Mouse (Mus musculus) midbrain, embryonic 10.5 days (tissue): ENCODE results near the gene Anapc15-ps. TPM values are rescaled to one million over a fixed set of nuclear protein-coding genes. Genes with fewer than 3 reads are reported as not detected.

Experiments used
- DNase-seq: peaks from one replicate; pipeline ENCODE4 v3.0.0-alpha.2; 2017; ENCODE audit warnings: low spot score
- H3K27ac ChIP-seq: fragments of 300-500 bp; sonication (generic); replicated peaks from 2 replicates; pipeline ENCODE4 v1.5.1; 2016; ENCODE audit warnings: mild to moderate bottlenecking
- H3K27me3 ChIP-seq: fragments of 300-500 bp; sonication (generic); 2 replicates; pipeline ENCODE4 v1.6.1; 2016; ENCODE audit warnings: low read depth, mild to moderate bottlenecking; ENCODE audit not compliant: poor library complexity, severe bottlenecking
- H3K36me3 ChIP-seq: fragments of 300-500 bp; sonication (generic); 2 replicates; pipeline ENCODE4 v1.6.1; 2016; ENCODE audit warnings: mild to moderate bottlenecking, moderate library complexity
- H3K4me1 ChIP-seq: fragments of 300-500 bp; sonication (generic); 2 replicates; pipeline ENCODE4 v1.6.1; 2016
- H3K4me3 ChIP-seq: fragments of 300-500 bp; sonication (generic); 2 replicates; pipeline ENCODE4 v1.5.1; 2016; ENCODE audit warnings: mild to moderate bottlenecking, moderate library complexity
- H3K9me3 ChIP-seq: fragments of 300-500 bp; sonication (generic); replicated peaks from 2 replicates; pipeline ENCODE4 v1.6.1; 2016; ENCODE audit warnings: mild to moderate bottlenecking
- WGBS: fragments of 180-500 bp; shearing (Covaris S2); methylation state at CpG from one replicate; pipeline ENCODE4 v1.1.7; 2016; 5-methylcytosine and 5-hydroxymethylcytosine counted together
- polyA plus RNA-seq: library from polyadenylated mRNA; unstranded; fragments of >200 nt; fragmentation: Nextera tagmentation; extraction: Ambion mirVana; gene quantifications from 2 replicates; pipeline ENCODE4 v1.2.1, GENCODE M21; 2016

Anapc15-ps gene
- not detected in 2 replicates for polyA plus RNA-seq

DNA sequence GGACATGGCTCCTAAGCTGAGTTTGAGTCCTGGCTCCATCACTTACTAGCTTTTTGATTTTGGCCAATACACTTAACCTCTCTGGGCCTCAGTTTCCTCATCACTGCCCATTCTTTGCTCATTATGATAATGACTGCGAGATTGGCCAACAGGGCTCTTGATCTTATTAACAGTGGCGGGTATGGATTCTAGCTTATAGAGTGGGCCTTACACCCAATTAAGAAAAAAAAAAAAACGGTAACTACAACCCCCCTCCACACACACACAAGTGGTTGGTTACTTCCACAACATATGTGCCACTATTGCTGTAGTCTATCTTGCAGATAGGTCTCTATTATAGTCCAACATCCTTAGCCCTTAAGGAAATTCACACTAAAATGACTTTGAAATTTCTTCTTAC is at the start of gene Anapc15-ps:
Anapc15-ps (minus strand) TSS at position 101 of the 400 bp plus-strand sequence.
- no peak for DNase-seq
- Histone ChIP-seq H3K4me3 (no peak within 1 kb of the TSS), H3K4me1 (peaks cover 18% of the 10 kb centered on the region), H3K9me3 (0 out of 2 replicates have a peak, but pooled peaks cover 5% of the 10 kb centered on the region), H3K36me3 (no peaks in the 10 kb centered on the region), H3K27me3 (no peaks in the 10 kb centered on the region; the same call in 1 of the 2 replicates), H3K27ac (no peak within 1 kb of the TSS)
- 92% methylated on average over 3 of the region's 3 CpGs for WGBS

DNA sequence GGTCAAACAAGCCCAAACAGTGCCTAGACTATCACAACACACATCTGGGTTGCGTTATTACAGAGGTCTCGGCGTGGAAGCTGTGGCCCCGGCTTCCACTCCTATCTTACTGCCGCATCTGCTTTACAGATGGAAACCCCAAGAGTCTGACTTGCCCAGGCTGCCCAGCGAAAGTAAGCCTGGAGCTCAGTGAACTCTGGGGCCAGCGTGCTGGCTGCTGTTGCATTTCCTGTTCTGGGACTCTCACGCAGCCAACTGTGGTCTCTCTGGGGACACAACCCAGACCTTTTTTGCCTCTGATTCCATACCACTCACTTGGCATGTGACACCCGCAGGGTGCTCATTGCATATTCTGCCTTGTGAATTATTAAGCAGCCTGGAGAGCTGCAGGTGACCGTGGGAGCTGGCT is 49.0 kb upstream of the Anapc15-ps start:
- H3K36me3 ChIP-seq = no peaks in the 10 kb centered on the region
- no peak overlapping the region for H3K4me3 ChIP-seq
- no peaks in the 10 kb centered on the region for H3K9me3 ChIP-seq
- no peak overlapping the region for H3K27ac ChIP-seq
- peaks cover 11% of the 10 kb centered on the region; the same call in 1 of the 2 replicates for H3K4me1 ChIP-seq
- no peak for DNase-seq
- 73% methylated on average over 10 of the region's 10 CpGs for WGBS
- no peaks in the 10 kb centered on the region for H3K27me3 ChIP-seq

- no peaks in the 10 kb centered on the region for H3K36me3 ChIP-seq
- H3K9me3 ChIP-seq = no peaks in the 10 kb centered on the region
- H3K4me3 ChIP-seq = no peak overlapping the region
- H3K4me1 ChIP-seq = peaks cover 11% of the 10 kb centered on the region; the same call in 1 of the 2 replicates
- no peaks in the 10 kb centered on the region for H3K27me3 ChIP-seq
- 72% methylated on average over 12 of the region's 12 CpGs for WGBS
- no peak for DNase-seq
- H3K27ac ChIP-seq = no peak overlapping the region
Observed at GRCm38 (mm10) chr10:95720181-95720798, 47.0 kb upstream of the Anapc15-ps start.

DNA sequence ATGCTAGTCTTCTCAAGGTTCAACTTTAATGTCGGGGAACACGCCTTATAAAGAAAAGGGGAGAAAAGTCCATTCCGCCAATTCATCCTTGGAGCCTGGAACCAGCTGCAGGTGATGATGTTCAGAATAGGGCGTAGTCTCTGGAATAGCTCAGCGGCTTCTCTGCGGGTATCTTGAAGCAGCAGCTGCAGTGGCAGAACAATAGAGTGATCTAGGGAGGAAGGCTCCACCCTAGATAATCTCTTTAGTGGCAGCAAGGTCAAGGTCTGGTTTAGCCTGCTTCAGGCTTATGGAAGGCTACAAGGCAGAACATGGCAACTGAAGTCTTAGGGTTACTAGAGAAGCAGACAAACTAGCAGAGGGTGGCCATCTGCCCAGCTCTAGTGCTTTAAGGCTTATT is 46.2 kb upstream of the Anapc15-ps start:
- no peak overlapping the region for H3K4me3 ChIP-seq
- no peaks in the 10 kb centered on the region for H3K27me3 ChIP-seq
- no peak overlapping the region for H3K27ac ChIP-seq
- H3K9me3 ChIP-seq = no peaks in the 10 kb centered on the region
- peaks cover 11% of the 10 kb centered on the region; the same call in 1 of the 2 replicates for H3K4me1 ChIP-seq
- WGBS = 83% methylated on average over 6 of the region's 6 CpGs
- DNase-seq = no peak
- H3K36me3 ChIP-seq = no peaks in the 10 kb centered on the region

DNA sequence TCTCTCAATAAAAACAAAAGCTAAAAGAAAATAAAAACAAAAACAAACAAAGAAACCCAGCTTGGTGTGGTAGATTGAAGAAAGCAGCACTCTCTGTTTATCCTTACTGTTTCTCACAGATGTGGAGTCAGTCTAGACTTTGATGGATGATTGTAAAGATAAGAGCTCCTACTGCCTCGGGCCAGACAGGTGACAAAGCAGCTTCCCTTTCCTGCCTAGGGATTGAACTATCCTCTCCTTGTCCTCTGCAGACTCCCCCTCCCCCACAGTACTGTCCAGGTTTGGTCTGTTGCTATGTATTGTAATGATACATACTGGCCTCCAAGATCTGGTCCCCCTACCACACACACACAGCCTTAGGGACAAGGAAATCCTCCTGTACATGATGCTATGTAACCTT is 45.5 kb upstream of the Anapc15-ps start:
- DNase-seq = no peak
- Histone ChIP-seq H3K36me3 (no peaks in the 10 kb centered on the region), H3K27ac (peak overlapping the region; percentile 49; the same call in 1 of the 2 replicates), H3K9me3 (no peaks in the 10 kb centered on the region), H3K27me3 (no peaks in the 10 kb centered on the region), H3K4me1 (peaks cover 11% of the 10 kb centered on the region; the same call in 1 of the 2 replicates), H3K4me3 (no peak overlapping the region)
- 83% methylated on average over 1 of the region's 1 CpGs for WGBS

GRCm38 (mm10) chr10:95717106-95717680 is 43.9 kb upstream of the Anapc15-ps start:
- DNase-seq = no peak
- Histone ChIP-seq H3K27ac (0 out of 2 replicates have a peak overlapping the region, but pooled peaks have one; percentile 2), H3K36me3 (no peaks in the 10 kb centered on the region), H3K4me3 (no peak overlapping the region), H3K9me3 (no peaks in the 10 kb centered on the region), H3K27me3 (no peaks in the 10 kb centered on the region), H3K4me1 (peaks cover 11% of the 10 kb centered on the region; the same call in 1 of the 2 replicates)
- 87% methylated on average over 16 of the region's 16 CpGs for WGBS

DNA sequence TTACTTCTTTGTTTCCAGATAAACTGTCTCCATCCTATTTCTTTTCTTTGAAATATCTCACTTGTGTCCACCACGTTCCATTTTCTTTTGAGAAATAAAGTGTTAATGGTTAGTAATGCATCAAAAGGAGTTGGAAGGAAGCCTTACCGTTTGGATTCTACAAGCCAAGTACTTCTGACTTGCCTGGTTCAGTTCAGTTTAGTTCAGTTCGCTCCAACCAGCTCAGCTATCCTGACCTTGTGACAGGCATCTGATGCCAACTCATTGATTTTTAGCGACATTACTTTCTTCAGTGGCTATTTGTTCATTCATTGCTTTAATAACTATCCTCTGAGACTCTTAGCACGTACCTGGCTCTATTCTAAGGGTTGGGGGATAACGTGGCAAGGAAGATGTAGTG is 42.4 kb upstream of the Anapc15-ps start:
- no peak for DNase-seq
- Histone ChIP-seq H3K27me3 (no peaks in the 10 kb centered on the region), H3K4me1 (peaks cover 20% of the 10 kb centered on the region), H3K27ac (no peak overlapping the region), H3K4me3 (no peak overlapping the region), H3K9me3 (no peaks in the 10 kb centered on the region), H3K36me3 (no peaks in the 10 kb centered on the region)
- WGBS = 79% methylated on average over 6 of the region's 6 CpGs

GRCm38 (mm10) chr10:95712221-95712620 is 39.0 kb upstream of the Anapc15-ps start:
- H3K4me1 ChIP-seq = peaks cover 24% of the 10 kb centered on the region
- WGBS = 86% methylated on average over 6 of the region's 6 CpGs
- no peaks in the 10 kb centered on the region for H3K36me3 ChIP-seq
- H3K4me3 ChIP-seq = no peak overlapping the region
- no peaks in the 10 kb centered on the region for H3K9me3 ChIP-seq
- no peak for DNase-seq
- H3K27ac ChIP-seq = no peak overlapping the region; the same call in 1 of the 2 replicates
- no peaks in the 10 kb centered on the region for H3K27me3 ChIP-seq

GRCm38 (mm10) chr10:95709903-95710660 is 36.8 kb upstream of the Anapc15-ps start:
- Histone ChIP-seq H3K36me3 (no peaks in the 10 kb centered on the region), H3K4me1 (peaks cover 24% of the 10 kb centered on the region), H3K27ac (peak overlapping the region; percentile 69), H3K27me3 (no peaks in the 10 kb centered on the region), H3K9me3 (no peaks in the 10 kb centered on the region), H3K4me3 (no peak overlapping the region)
- DNase-seq = no peak
- 70% methylated on average over 8 of the region's 8 CpGs for WGBS

GRCm38 (mm10) chr10:95709143-95709880 is 36.1 kb upstream of the Anapc15-ps start:
- no peaks in the 10 kb centered on the region for H3K27me3 ChIP-seq
- H3K36me3 ChIP-seq = no peaks in the 10 kb centered on the region
- H3K9me3 ChIP-seq = no peaks in the 10 kb centered on the region
- no peak overlapping the region for H3K4me3 ChIP-seq
- WGBS = 79% methylated on average over 10 of the region's 10 CpGs
- peak overlapping the region; percentile 69; the same call in 1 of the 2 replicates for H3K27ac ChIP-seq
- H3K4me1 ChIP-seq = peaks cover 26% of the 10 kb centered on the region
- DNase-seq = no peak

DNA sequence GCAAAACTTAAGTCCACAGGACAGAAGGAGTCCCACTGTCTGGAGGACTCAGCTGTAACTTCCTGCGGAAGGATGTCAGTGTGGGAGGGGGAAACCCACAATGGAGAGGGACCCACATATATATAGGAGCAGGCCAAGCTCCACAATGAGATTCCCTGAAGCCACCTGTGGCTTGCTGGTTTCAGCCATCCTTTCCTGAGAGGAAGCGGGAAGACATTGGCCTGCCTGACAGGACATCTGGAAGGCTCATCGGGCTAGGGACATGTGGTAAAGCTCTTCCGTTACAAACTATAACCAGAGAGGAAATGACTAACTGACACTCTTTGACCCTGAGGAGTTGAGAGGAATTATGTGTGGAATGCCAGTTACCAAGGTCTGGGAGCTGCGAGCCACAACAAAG is 34.8 kb upstream of the Anapc15-ps start:
- no peak for DNase-seq
- no peak overlapping the region for H3K27ac ChIP-seq
- peaks cover 27% of the 10 kb centered on the region for H3K4me1 ChIP-seq

DNA sequence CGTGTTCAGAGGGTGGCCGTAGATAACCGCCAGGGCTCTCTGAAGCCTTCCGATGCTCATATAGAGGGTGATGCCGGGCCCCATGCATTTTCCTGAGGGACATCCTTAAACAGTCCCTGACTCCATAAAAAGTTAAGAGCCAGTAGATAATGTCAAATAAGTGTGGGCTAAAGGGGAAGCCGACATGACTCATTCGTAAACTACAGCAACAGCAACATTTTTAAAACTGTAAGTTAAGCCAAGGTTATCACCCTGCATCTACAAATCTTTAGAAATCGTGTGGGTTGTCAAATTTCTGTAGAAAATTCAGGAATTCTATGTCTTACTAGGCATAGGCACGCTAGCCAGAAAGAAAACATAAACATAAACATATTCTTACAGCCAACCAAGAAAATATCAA is 33.6 kb upstream of the Anapc15-ps start:
- H3K27me3 ChIP-seq = no peaks in the 10 kb centered on the region
- H3K9me3 ChIP-seq = no peaks in the 10 kb centered on the region
- H3K4me3 ChIP-seq = no peak overlapping the region
- no peaks in the 10 kb centered on the region for H3K36me3 ChIP-seq
- 90% methylated on average over 9 of the region's 9 CpGs for WGBS
- DNase-seq = no peak
- peaks cover 27% of the 10 kb centered on the region for H3K4me1 ChIP-seq
- H3K27ac ChIP-seq = no peak overlapping the region

More for the DNA sequence above, 34.8 kb upstream of the Anapc15-ps start:
- no peaks in the 10 kb centered on the region for H3K9me3 ChIP-seq
- 74% methylated on average over 5 of the region's 5 CpGs for WGBS
- H3K36me3 ChIP-seq = no peaks in the 10 kb centered on the region
- H3K27me3 ChIP-seq = no peaks in the 10 kb centered on the region
- H3K4me3 ChIP-seq = no peak overlapping the region
